Mouse (Mus musculus) cerebellum, adult (tissue): ENCODE measurements around the gene Tmem156.

Source experiments
- ATAC-seq: cut with Nextera tagmentation; 2 replicates; pipeline ENCODE4 v1.9.2; 2017; ENCODE audit warnings: mild to moderate bottlenecking, moderate library complexity, mixed read lengths; ENCODE audit not compliant: insufficient number of reproducible peaks, low FRiP score, low TSS enrichment

Tmem156 gene

GRCm38 (mm10) chr5:65006011-65006491 is 85.9 kb downstream of the Tmem156 start:
- no peak for ATAC-seq

- no peak for ATAC-seq
These were observed 86.7 kb downstream of the Tmem156 start for GRCm38 (mm10) chr5:65005251-65005650.
